Mouse (Mus musculus) midbrain, embryonic 15.5 days (tissue): ENCODE data around the gene Tap1. TPM values are rescaled to one million over a fixed set of nuclear protein-coding genes. Genes with fewer than 3 reads are reported as not detected.

Source experiments
- ATAC-seq: fragments of 200-750 bp; cut with Nextera tagmentation; replicated peaks from 2 replicates; pipeline ENCODE4 v1.8.0; 2017; ENCODE audit warnings: moderate TSS enrichment
- H3K27ac ChIP-seq: fragments of 300-500 bp; sonication (generic); 2 replicates; pipeline ENCODE4 v1.5.1; 2015; ENCODE audit warnings: mild to moderate bottlenecking, inconsistent platforms
- H3K27me3 ChIP-seq: fragments of 300-500 bp; sonication (generic); replicated peaks from 2 replicates; pipeline ENCODE4 v1.6.1; 2015; ENCODE audit warnings: inconsistent platforms
- H3K36me3 ChIP-seq: fragments of 300-500 bp; sonication (generic); replicated peaks from 2 replicates; pipeline ENCODE4 v1.6.1; 2015; ENCODE audit warnings: inconsistent platforms
- H3K4me1 ChIP-seq: fragments of 300-500 bp; sonication (generic); 2 replicates; pipeline ENCODE4 v1.6.1; 2015; ENCODE audit warnings: inconsistent platforms
- H3K4me2 ChIP-seq: fragments of 300-500 bp; sonication (generic); 2 replicates; pipeline ENCODE4 v1.6.1; 2015; ENCODE audit warnings: inconsistent platforms, mild to moderate bottlenecking, moderate library complexity
- H3K4me3 ChIP-seq: fragments of 300-500 bp; sonication (generic); 2 replicates; pipeline ENCODE4 v1.5.1; 2015; ENCODE audit warnings: mild to moderate bottlenecking, inconsistent platforms
- H3K9ac ChIP-seq: fragments of 300-500 bp; sonication (generic); 2 replicates; pipeline ENCODE4 v1.6.1; 2015; ENCODE audit warnings: mild to moderate bottlenecking, inconsistent platforms
- H3K9me3 ChIP-seq: fragments of 300-500 bp; sonication (generic); 2 replicates; pipeline ENCODE4 v1.6.1; 2016; ENCODE audit warnings: inconsistent platforms
- WGBS: fragments of 180-500 bp; shearing (Covaris S2); methylation state at CpG from one replicate; pipeline ENCODE4 v1.1.7; 2015; ENCODE audit warnings: mixed read lengths; 5-methylcytosine and 5-hydroxymethylcytosine counted together
- polyA plus RNA-seq: library from polyadenylated mRNA; unstranded; fragments of >200 nt; fragmentation: Nextera tagmentation; extraction: Ambion mirVana; gene quantifications from 2 replicates; pipeline ENCODE4 v1.2.1, GENCODE M21; 2015

The Tap1 gene
- polyA plus RNA-seq, 1 experiment from 2014 or later = 2.3 TPM

DNA sequence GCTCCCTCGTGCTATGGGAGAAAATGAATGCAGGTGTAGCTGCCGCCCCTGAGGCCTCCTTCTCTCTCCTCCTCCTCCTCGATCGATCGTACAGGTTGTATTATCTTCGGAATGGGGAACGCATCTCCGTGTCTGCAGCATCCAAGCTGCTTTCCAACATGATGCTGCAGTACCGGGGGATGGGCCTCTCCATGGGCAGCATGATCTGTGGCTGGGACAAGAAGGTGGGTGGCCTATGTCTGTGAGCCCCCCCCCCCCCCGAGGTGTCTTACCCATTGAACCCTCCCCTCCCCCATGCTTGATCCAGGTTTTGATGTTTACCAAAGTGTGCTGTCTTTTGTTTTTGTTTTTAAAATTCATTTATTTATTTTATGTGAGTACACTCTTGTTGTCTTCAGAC lies 12.7 kb downstream of the Tap1 start:
- Histone ChIP-seq H3K4me2 (no peak overlapping the region), H3K9ac (no peak overlapping the region), H3K9me3 (no peaks in the 10 kb centered on the region), H3K4me1 (peaks cover 27% of the 10 kb centered on the region), H3K4me3 (no peak overlapping the region), H3K27me3 (peaks cover 60% of the 10 kb centered on the region), H3K27ac (no peak overlapping the region), H3K36me3 (no peaks in the 10 kb centered on the region)
- no peak for ATAC-seq
- WGBS = 84% methylated on average over 10 of the region's 10 CpGs

DNA sequence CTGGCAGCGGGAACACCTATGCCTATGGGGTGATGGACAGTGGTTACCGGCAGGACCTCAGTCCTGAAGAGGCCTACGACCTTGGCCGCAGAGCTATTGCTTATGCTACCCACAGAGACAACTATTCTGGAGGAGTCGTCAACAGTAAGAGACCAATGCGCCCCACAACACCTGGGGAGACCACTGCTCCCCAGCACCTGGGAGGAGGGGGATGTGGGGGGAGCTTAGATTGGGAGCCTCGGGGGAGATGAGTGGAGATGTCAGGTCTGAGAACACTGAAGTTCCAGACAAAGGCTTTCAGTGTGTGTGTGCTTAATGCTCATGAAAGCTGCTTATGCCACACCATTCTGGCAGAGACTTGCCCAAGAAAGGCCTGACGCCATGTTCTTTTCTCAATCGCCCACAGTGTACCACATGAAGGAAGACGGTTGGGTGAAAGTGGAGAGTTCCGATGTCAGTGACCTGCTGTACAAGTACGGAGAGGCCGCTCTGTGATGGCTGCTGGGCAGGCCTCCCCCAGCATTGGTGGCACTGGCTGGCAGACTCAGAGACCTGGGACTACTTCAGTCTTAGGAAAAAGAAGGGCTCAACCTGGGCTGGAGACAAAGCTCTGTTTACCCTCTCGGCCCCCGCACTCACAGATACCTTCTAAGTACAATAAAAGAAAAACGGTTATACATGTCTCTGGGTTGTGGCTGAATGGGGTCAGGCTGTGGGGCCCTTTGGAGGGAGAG lies 13.6 kb downstream of the Tap1 start:
- ATAC-seq = no peak
- Histone ChIP-seq H3K9ac (no peak overlapping the region), H3K9me3 (no peaks in the 10 kb centered on the region), H3K4me1 (peaks cover 27% of the 10 kb centered on the region), H3K27me3 (peaks cover 62% of the 10 kb centered on the region), H3K36me3 (no peaks in the 10 kb centered on the region), H3K4me2 (no peak overlapping the region), H3K27ac (no peak overlapping the region), H3K4me3 (no peak overlapping the region)
- 89% methylated on average over 16 of the region's 16 CpGs for WGBS

GRCm38 (mm10) chr17:34201506-34202055 lies 14.2 kb downstream of the Tap1 start:
- 76% methylated on average over 7 of the region's 7 CpGs for WGBS
- Histone ChIP-seq H3K27ac (no peak overlapping the region), H3K4me1 (peaks cover 25% of the 10 kb centered on the region), H3K4me3 (no peak overlapping the region), H3K4me2 (no peak overlapping the region), H3K36me3 (no peaks in the 10 kb centered on the region), H3K9ac (no peak overlapping the region), H3K27me3 (peaks cover 62% of the 10 kb centered on the region), H3K9me3 (no peaks in the 10 kb centered on the region)
- no peak for ATAC-seq

- WGBS = 80% methylated on average over 4 of the region's 4 CpGs
- H3K27me3 ChIP-seq = peaks cover 51% of the 10 kb centered on the region
- ATAC-seq = peak; percentile 26; the same call in 1 of the 2 replicates
Measured at GRCm38 (mm10) chr17:34202760-34203442, 15.5 kb downstream of the Tap1 start.

DNA sequence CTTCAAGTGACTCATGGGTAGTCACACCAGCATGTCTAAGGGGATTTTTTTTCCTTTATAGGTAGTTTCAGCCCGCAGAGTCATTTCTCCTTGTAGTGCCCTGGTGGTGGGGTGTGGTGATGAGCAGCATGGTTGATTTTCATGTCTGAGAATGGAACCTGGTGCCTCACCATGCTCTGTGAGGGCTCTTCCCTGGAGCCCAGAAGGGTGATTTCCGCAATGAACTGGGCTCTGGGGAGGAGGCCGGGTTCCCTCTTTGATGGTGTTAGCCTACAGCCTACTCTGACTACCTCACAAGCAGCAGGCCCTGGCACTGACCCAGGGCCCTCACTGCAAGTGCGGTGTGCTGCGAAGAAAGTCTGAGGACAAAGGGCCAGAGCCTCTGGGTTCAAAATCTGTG lies 16.1 kb downstream of the Tap1 start, which contains the start of gene Tap2:
Gene Tap2 (plus strand): TSS at position 84 of the 400 bp plus-strand sequence.
- WGBS = 56% methylated on average over 5 of the region's 5 CpGs
- no peak for ATAC-seq
- H3K27me3 ChIP-seq = peaks cover 46% of the 10 kb centered on the region

More at GRCm38 (mm10) chr17:34202760-34203442, 15.5 kb downstream of the Tap1 start:
- Histone ChIP-seq H3K4me3 (no peak overlapping the region), H3K9ac (no peak overlapping the region), H3K36me3 (no peaks in the 10 kb centered on the region), H3K27ac (no peak overlapping the region), H3K4me1 (peaks cover 16% of the 10 kb centered on the region), H3K4me2 (no peak overlapping the region), H3K9me3 (no peaks in the 10 kb centered on the region)

GRCm38 (mm10) chr17:34204303-34205010 lies 17.1 kb downstream of the Tap1 start:
- peaks cover 12% of the 10 kb centered on the region for H3K4me1 ChIP-seq
- H3K9me3 ChIP-seq = no peaks in the 10 kb centered on the region
- peak overlapping the region; percentile 60 for H3K4me3 ChIP-seq
- peak overlapping the region; percentile 62 for H3K9ac ChIP-seq
- WGBS = 1% methylated on average over 44 of the region's 44 CpGs
- 0 out of 2 replicates have a peak, but pooled peaks have one; percentile 27 for ATAC-seq
- H3K27me3 ChIP-seq = peaks cover 36% of the 10 kb centered on the region
- H3K4me2 ChIP-seq = peak overlapping the region; percentile 92
- no peaks in the 10 kb centered on the region for H3K36me3 ChIP-seq
- H3K27ac ChIP-seq = no peak overlapping the region

More for the DNA sequence above, 16.1 kb downstream of the Tap1 start, which contains the start of gene Tap2:
- Histone ChIP-seq H3K9me3 (no peaks in the 10 kb centered on the region), H3K9ac (peak within 1 kb of the TSS; percentile 62), H3K36me3 (no peaks in the 10 kb centered on the region), H3K27ac (no peak within 1 kb of the TSS), H3K4me1 (peaks cover 12% of the 10 kb centered on the region), H3K4me2 (peak within 1 kb of the TSS; percentile 92), H3K4me3 (peak within 1 kb of the TSS; percentile 60)

DNA sequence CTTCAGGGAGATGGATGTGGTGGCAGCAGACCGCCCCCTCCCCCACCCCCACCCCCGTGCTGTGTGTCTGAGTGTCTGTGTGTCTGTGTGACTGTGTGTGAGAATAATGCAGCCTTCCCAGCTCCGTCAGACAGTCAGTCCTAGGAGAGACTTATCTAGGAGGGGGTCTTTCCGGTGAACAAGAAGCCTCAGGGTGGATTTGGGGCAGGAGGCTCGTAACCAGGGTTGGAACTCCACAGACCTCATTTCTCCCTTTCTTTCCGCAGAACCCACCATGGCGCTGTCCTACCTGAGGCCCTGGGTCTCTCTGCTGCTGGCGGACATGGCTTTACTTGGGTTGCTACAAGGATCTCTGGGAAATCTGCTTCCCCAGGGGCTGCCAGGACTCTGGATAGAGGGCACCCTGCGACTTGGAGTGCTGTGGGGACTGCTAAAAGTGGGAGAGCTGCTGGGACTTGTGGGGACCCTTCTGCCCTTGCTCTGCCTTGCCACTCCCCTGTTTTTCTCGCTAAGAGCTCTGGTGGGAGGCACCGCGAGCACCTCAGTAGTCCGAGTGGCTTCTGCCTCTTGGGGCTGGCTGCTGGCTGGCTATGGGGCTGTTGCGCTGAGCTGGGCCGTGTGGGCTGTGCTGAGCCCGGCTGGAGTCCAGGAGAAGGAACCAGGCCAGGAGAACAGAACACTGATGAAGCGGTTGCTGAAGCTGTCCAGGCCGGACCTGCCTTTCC lies 17.8 kb downstream of the Tap1 start:
- no peaks in the 10 kb centered on the region for H3K9me3 ChIP-seq
- H3K9ac ChIP-seq = peak overlapping the region; percentile 62; the same call in 1 of the 2 replicates
- WGBS = 15% methylated on average over 18 of the region's 18 CpGs
- H3K4me1 ChIP-seq = peaks cover 12% of the 10 kb centered on the region
- H3K4me2 ChIP-seq = peak overlapping the region; percentile 92
- H3K4me3 ChIP-seq = peak overlapping the region; percentile 60
- ATAC-seq = no peak
- peaks cover 36% of the 10 kb centered on the region for H3K27me3 ChIP-seq
- no peaks in the 10 kb centered on the region for H3K36me3 ChIP-seq
- no peak overlapping the region for H3K27ac ChIP-seq

GRCm38 (mm10) chr17:34205746-34206176 lies 18.4 kb downstream of the Tap1 start:
- Histone ChIP-seq H3K27ac (no peak overlapping the region), H3K4me1 (peaks cover 12% of the 10 kb centered on the region), H3K4me2 (no peak overlapping the region), H3K9ac (no peak overlapping the region), H3K9me3 (no peaks in the 10 kb centered on the region), H3K36me3 (no peaks in the 10 kb centered on the region), H3K4me3 (no peak overlapping the region), H3K27me3 (peaks cover 39% of the 10 kb centered on the region)
- 12% methylated on average over 9 of the region's 9 CpGs for WGBS
- ATAC-seq = no peak

GRCm38 (mm10) chr17:34206731-34207130 lies 19.4 kb downstream of the Tap1 start:
- Histone ChIP-seq H3K4me1 (peaks cover 12% of the 10 kb centered on the region), H3K36me3 (no peaks in the 10 kb centered on the region), H3K27ac (no peak overlapping the region), H3K9me3 (no peaks in the 10 kb centered on the region), H3K4me2 (no peak overlapping the region), H3K9ac (no peak overlapping the region), H3K27me3 (peaks cover 37% of the 10 kb centered on the region), H3K4me3 (no peak overlapping the region)
- 82% methylated on average over 5 of the region's 5 CpGs for WGBS
- no peak for ATAC-seq

DNA sequence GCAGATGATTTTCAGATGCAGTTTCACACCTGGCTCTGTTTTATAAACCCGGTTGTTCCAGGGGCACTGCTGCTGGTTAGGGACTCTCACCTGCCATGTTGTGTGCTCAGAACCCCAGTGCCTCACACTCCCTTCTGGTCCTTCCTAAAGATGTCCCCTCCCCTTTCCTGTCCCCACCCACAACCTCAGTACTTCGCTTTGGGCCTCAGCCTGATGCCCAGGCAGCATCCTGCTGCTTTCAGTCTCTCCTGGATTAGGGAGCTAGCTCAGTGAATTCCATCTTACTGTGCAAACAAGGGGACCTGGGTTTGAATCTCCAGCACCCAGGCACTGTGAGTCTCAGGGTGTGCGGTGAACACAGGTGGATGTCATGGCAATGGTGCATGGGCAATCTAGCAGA lies 20.1 kb downstream of the Tap1 start:
- H3K9ac ChIP-seq = no peak overlapping the region
- H3K36me3 ChIP-seq = no peaks in the 10 kb centered on the region
- no peak overlapping the region for H3K4me3 ChIP-seq
- WGBS = 76% methylated on average over 3 of the region's 3 CpGs
- peaks cover 12% of the 10 kb centered on the region for H3K4me1 ChIP-seq
- H3K4me2 ChIP-seq = no peak overlapping the region
- H3K27ac ChIP-seq = no peak overlapping the region
- no peaks in the 10 kb centered on the region for H3K9me3 ChIP-seq
- peaks cover 43% of the 10 kb centered on the region for H3K27me3 ChIP-seq
- ATAC-seq = no peak

DNA sequence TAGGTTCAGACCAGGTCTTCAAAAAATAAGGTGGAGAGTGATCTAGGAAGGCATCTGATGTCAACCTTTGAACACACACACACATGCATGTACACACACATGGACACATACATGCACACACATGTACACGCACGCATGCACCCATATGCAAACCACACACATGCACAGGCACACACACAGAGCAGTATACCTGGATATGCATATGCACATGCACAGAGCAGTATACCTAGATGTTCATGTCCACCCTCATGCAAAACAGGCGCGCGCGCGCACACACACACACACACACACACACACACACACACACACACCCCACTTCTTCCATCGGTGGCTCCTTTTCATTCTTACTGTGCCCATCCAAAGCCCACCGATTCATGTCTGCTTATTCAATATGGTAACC lies 20.5 kb downstream of the Tap1 start:
- ATAC-seq = no peak
- Histone ChIP-seq H3K4me2 (no peak overlapping the region), H3K4me1 (peaks cover 12% of the 10 kb centered on the region), H3K9me3 (no peaks in the 10 kb centered on the region), H3K27ac (no peak overlapping the region), H3K27me3 (peaks cover 46% of the 10 kb centered on the region), H3K36me3 (no peaks in the 10 kb centered on the region), H3K9ac (no peak overlapping the region), H3K4me3 (no peak overlapping the region)
- WGBS = 93% methylated on average over 9 of the region's 9 CpGs
